Mouse (Mus musculus): Measurements from ENCODE around the gene Adgrf4. TPM values are rescaled to one million over a fixed set of nuclear protein-coding genes. Genes with fewer than 3 reads are reported as not detected.

Gene Adgrf4
- polyA plus RNA-seq, 1 experiment from 2014 or later: not detected

DNA sequence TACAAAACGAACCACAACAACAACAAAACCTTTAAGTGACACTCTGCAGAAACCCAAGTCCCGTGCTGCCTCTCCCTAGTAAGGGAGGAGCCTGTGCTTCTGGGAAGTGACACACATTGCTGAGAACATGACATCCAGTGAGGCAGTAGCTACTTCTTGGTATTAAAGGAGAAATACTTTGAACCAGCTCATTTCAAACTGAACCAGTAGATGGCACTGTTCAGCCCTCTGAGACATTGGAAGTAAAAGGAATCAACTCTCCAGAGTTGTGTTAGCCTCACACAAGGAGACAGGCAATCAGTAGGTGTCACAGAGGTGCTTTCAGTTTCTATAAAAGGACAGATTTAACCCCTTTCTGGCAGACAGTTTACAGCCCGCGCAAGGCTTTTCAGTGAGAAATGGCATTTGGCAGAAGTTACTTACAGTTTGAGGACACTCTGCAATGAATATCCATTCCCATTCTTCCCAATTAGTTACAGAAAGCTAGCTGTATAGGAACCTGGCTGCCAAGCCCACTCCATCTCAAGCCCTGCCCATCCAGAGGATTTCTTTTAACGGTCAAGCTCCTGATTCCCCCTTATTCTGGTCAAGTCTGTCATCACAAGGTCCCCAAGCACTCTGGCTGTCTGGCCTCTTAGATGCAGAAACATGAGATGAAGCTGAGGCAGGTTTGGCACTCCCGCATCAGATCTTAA lies 78.9 kb downstream of the Adgrf4 start:
- WGBS: 33% methylated on average over 6 of the region's 6 CpGs
- H3K27ac ChIP-seq: no peak overlapping the region
- H3K9me3 ChIP-seq: no peaks in the 10 kb centered on the region
- DNase-seq (ENCODE audit: low spot score): no peak
- H3K36me3 ChIP-seq: no peaks in the 10 kb centered on the region
- no peaks in the 10 kb centered on the region for H3K27me3 ChIP-seq (ENCODE audit: insufficient read depth, poor library complexity, severe bottlenecking)
- no peaks in the 10 kb centered on the region for H3K4me1 ChIP-seq
- no peak overlapping the region for H3K4me3 ChIP-seq

DNA sequence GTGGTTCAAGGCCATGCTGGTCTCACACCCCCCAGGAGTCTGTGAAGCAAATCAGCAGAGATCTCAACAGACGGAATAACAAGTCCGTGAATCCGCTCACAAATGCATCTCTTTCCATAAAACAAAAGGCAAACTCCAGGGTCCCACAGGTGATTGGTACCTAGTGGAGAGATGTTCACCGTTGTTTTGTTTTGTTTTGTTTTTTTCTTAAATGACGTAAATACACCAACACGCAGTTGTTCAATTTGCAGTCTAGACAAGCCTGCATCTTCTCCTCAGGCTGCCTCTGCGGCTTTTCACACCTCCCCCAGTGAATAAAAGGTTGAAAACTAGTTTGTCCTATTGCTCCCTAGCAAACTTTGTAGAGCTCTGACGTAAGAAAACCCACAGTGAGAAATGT lies 80.8 kb downstream of the Adgrf4 start, which contains the start of gene Opn5:
Gene Opn5 (minus strand): TSS at position 101 of the 400 bp plus-strand sequence.
- H3K27me3 ChIP-seq (ENCODE audit: insufficient read depth, poor library complexity, severe bottlenecking): no peaks in the 10 kb centered on the region
- H3K4me1 ChIP-seq: no peaks in the 10 kb centered on the region
- no peaks in the 10 kb centered on the region for H3K36me3 ChIP-seq
- WGBS: 73% methylated on average over 8 of the region's 8 CpGs
- H3K27ac ChIP-seq: no peak within 1 kb of the TSS
- no peaks in the 10 kb centered on the region for H3K9me3 ChIP-seq
- no peak within 1 kb of the TSS for H3K4me3 ChIP-seq
- DNase-seq (ENCODE audit: low spot score): no peak

DNA sequence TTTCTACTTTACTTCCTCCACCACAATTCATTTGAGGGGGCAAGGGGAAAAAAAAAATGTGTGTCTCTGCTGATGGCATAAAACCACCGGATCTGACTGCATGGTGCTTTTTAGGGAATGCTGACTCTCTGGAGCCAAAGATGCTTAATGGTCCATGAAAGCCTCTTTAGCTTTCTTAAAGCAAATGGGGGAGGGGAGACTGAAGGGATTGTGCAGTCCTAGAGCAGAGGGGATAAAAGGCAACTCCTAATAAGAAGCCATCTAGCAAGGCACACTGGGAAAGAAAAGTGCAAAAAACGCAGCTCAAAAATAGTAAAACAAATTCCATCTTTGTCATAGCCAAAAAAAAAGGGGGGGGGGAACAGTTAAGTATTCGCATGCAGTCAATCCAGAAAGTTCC lies 83.8 kb downstream of the Adgrf4 start:
- Histone ChIP-seq H3K36me3 (no peaks in the 10 kb centered on the region), H3K4me3 (no peak overlapping the region), H3K27me3 (ENCODE audit: insufficient read depth, poor library complexity, severe bottlenecking) (no peaks in the 10 kb centered on the region), H3K9me3 (no peaks in the 10 kb centered on the region), H3K27ac (no peak overlapping the region), H3K4me1 (no peaks in the 10 kb centered on the region)
- DNase-seq (ENCODE audit: low spot score): no peak
- 62% methylated on average over 3 of the region's 3 CpGs for WGBS

Other genes with a start within 250 kb of the Adgrf4 start
- not detected in 2 replicates for gene Opn5, start 80.9 kb downstream of the Adgrf4 start, polyA plus RNA-seq (2016; fragmentation: Nextera tagmentation; extraction: Ambion mirVana)
- gene Adgrf2, start 49.9 kb upstream of the Adgrf4 start, polyA plus RNA-seq (2016; fragmentation: Nextera tagmentation; extraction: Ambion mirVana): 0.05 and 0.13 TPM in 2 replicates
- gene Cd2ap, start 184.4 kb upstream of the Adgrf4 start, polyA plus RNA-seq (2016; fragmentation: Nextera tagmentation; extraction: Ambion mirVana): 14.6 and 18.0 TPM in 2 replicates

All from heart, embryonic 10.5 days (tissue).